Mouse (Mus musculus) neural tube, embryonic 11.5 days (tissue): Measurements from ENCODE around the gene Dhdds. TPM values are rescaled to one million over a fixed set of nuclear protein-coding genes. Genes with fewer than 3 reads are reported as not detected.

Experiments
- ATAC-seq: fragments of 200-750 bp; cut with Nextera tagmentation; 2 replicates; pipeline ENCODE4 v1.8.0; 2017; ENCODE audit warnings: moderate number of reproducible peaks, mild to moderate bottlenecking, moderate TSS enrichment, moderate library complexity; ENCODE audit not compliant: insufficient read depth, low FRiP score, low TSS enrichment
- DNase-seq: peaks from one replicate; pipeline ENCODE4 v3.0.0-alpha.2; 2015; ENCODE audit warnings: low spot score
- H3K27ac ChIP-seq: fragments of 300-500 bp; sonication (generic); 2 replicates; pipeline ENCODE4 v1.5.1; 2014; ENCODE audit warnings: low read depth, mild to moderate bottlenecking, low read length
- H3K27me3 ChIP-seq: fragments of 300-500 bp; sonication (generic); 2 replicates; pipeline ENCODE4 v1.6.1; 2014; ENCODE audit warnings: mild to moderate bottlenecking, low read length, mixed read lengths; ENCODE audit not compliant: control insufficient read depth, insufficient read depth
- H3K36me3 ChIP-seq: fragments of 300-500 bp; sonication (generic); 2 replicates; pipeline ENCODE4 v1.6.1; 2014; ENCODE audit warnings: mild to moderate bottlenecking, low read length, moderate library complexity, mixed read lengths; ENCODE audit not compliant: control insufficient read depth, insufficient read depth
- H3K4me1 ChIP-seq: fragments of 300-500 bp; sonication (generic); 2 replicates; pipeline ENCODE4 v1.6.1; 2014; ENCODE audit warnings: low read length, mixed read lengths; ENCODE audit not compliant: control insufficient read depth, insufficient read depth
- H3K4me2 ChIP-seq: fragments of 300-500 bp; sonication (generic); 2 replicates; pipeline ENCODE4 v1.6.1; 2014; ENCODE audit warnings: low read depth, mild to moderate bottlenecking, moderate library complexity
- H3K4me3 ChIP-seq: fragments of 300-500 bp; sonication (generic); 2 replicates; pipeline ENCODE4 v1.5.1; 2014; ENCODE audit warnings: low read depth, low read length
- H3K9ac ChIP-seq: fragments of 300-500 bp; sonication (generic); 2 replicates; pipeline ENCODE4 v1.6.1; 2014; ENCODE audit warnings: mild to moderate bottlenecking, low read length
- H3K9me3 ChIP-seq: fragments of 300-500 bp; sonication (generic); 2 replicates; pipeline ENCODE4 v1.6.1; 2016; ENCODE audit warnings: low read length; ENCODE audit not compliant: control insufficient read depth
- WGBS: fragments of 180-500 bp; shearing (Covaris S2); extraction: QIAGEN DNeasy Blood & Tissue Kit; methylation state at CpG from one replicate; pipeline ENCODE4 v1.1.7; 2014; 5-methylcytosine and 5-hydroxymethylcytosine counted together
- polyA plus RNA-seq: library from polyadenylated mRNA; unstranded; fragments of >200 nt; fragmentation: Nextera tagmentation; extraction: Ambion mirVana; gene quantifications from 2 replicates; pipeline ENCODE4 v1.2.1, GENCODE M21; 2014

Gene Dhdds
- polyA plus RNA-seq, 1 experiment from 2014 or later = 42.1 TPM

DNA sequence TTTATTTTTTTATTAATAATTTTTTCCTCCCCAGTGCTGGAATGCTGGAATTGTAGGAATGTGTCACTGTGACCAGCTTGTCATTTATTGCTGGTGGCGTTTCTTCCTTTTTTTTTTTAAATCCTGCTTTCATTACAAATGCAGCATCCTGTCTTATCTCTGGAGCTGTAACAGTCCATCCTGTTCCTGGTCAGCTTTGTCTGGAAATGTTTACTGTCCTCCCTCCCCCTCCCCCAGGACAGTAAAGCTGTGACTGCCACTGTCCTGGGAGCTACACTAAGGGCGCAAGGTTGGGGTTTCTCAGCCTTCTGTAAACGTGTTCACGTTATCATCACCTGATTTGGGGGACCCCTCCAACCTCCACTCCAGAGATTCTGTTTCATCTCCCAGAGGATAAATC, 75.5 kb downstream of the Dhdds start:
- 86% methylated on average over 4 of the region's 4 CpGs for WGBS
- Histone ChIP-seq H3K9me3 (no peaks in the 10 kb centered on the region), H3K9ac (no peak overlapping the region), H3K36me3 (no peaks in the 10 kb centered on the region), H3K27ac (no peak overlapping the region), H3K4me3 (no peak overlapping the region), H3K4me1 (no peaks in the 10 kb centered on the region), H3K4me2 (no peak overlapping the region), H3K27me3 (no peaks in the 10 kb centered on the region)
- DNase-seq = no peak
- ATAC-seq = no peak

DNA sequence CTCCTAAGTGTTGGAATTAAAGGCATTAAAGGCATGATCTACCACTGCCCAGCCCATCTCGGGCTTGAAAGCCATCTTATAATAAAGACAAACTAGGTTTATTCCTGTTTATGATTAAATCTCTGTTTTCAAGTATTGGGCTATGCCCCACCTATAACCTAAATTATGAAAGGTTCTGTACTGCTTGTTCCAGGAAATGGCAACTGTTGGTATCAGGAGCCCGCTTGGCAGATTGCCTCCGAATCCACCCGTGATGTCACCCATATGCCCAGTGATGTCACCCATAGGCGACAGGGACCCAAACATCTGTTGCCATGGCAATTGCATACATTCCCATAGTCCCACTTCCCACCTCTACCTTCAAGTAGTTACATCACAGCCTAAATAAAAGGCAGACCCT, 77.0 kb downstream of the Dhdds start:
- Histone ChIP-seq H3K36me3 (no peaks in the 10 kb centered on the region), H3K4me3 (no peak overlapping the region), H3K9me3 (no peaks in the 10 kb centered on the region), H3K4me1 (no peaks in the 10 kb centered on the region), H3K4me2 (no peak overlapping the region), H3K27me3 (no peaks in the 10 kb centered on the region), H3K9ac (no peak overlapping the region), H3K27ac (no peak overlapping the region)
- WGBS = 94% methylated on average over 5 of the region's 5 CpGs
- ATAC-seq (no peak), DNase-seq (no peak)

Other genes starting within 250 kb of the Dhdds start
- gene Arid1a, start 244.1 kb downstream of the Dhdds start, polyA plus RNA-seq = 42.5 and 43.1 TPM in 2 replicates
- 30.0 and 33.5 TPM in 2 replicates for gene Rps6ka1, start 113.1 kb downstream of the Dhdds start, polyA plus RNA-seq
- 2,917 and 3,166 TPM in 2 replicates for gene Hmgn2, start 32.3 kb downstream of the Dhdds start, polyA plus RNA-seq
- gene Lin28a, start 17.9 kb upstream of the Dhdds start, polyA plus RNA-seq = 3.2 and 3.4 TPM in 2 replicates
- gene Zfp683, start 52.9 kb upstream of the Dhdds start, polyA plus RNA-seq = not detected in 2 replicates
- 0.53 and 0.99 TPM in 2 replicates for gene Crybg2, start 59.9 kb upstream of the Dhdds start, polyA plus RNA-seq
- gene Cd52, start 94.2 kb upstream of the Dhdds start, polyA plus RNA-seq = 5.7 and 6.4 TPM in 2 replicates
- gene Ubxn11, start 101.7 kb upstream of the Dhdds start, polyA plus RNA-seq = 4.7 and 7.1 TPM in 2 replicates
- 295 and 314 TPM in 2 replicates for gene Sh3bgrl3, start 127.9 kb upstream of the Dhdds start, polyA plus RNA-seq
- 30.0 and 30.6 TPM in 2 replicates for gene Cep85, start 186.2 kb upstream of the Dhdds start, polyA plus RNA-seq
- gene Gm7534, start 202.1 kb upstream of the Dhdds start, polyA plus RNA-seq = not detected in 2 replicates
- not detected in 2 replicates for gene Catsper4, start 226.5 kb upstream of the Dhdds start, polyA plus RNA-seq
- 0.36 and 0.50 TPM in 2 replicates for gene Cnksr1, start 237.5 kb upstream of the Dhdds start, polyA plus RNA-seq
- 0.28 TPM in 1 of 2 replicates, not detected in the other for gene E130218I03Rik, start 242.7 kb upstream of the Dhdds start, polyA plus RNA-seq
- 18.6 and 19.2 TPM in 2 replicates for gene Zfp593, start 244.7 kb upstream of the Dhdds start, polyA plus RNA-seq
- not detected in 2 replicates for gene Gm30191, start 246.0 kb upstream of the Dhdds start, polyA plus RNA-seq